Mouse (Mus musculus) retina, embryonic 14.5 days (tissue): ENCODE results near the gene Stat6.

Experiments used
- DNase-seq: peaks from one replicate; pipeline ENCODE4 v3.0.0-alpha.2; 2015; ENCODE audit warnings: low spot score

Gene Stat6

GRCm38 (mm10) chr10:127615034-127615374, 27.8 kb upstream of the Stat6 start:
- no peak for DNase-seq

- DNase-seq: no peak
Observed at GRCm38 (mm10) chr10:127615591-127615990, 27.2 kb upstream of the Stat6 start.

DNA sequence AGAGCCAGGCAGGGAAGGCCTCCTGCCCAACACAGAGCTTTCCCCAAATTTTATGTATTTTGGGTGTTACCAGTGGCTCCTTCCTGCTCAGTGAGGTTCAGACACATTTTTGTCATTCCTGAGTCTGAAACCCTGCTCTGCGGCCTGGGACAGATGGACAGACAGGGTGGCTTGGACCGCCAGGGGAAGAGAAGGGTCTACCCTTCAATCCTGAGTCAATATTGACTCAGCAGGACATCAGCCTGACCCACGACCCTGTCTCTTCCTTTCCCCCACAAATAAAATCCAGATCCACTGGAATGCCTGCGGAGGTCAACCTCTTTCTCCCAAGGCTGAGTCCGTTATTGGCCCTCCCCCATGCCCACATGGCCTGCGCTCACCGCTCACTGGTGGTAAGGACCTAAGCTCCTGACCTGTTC, 26.5 kb upstream of the Stat6 start:
- DNase-seq: no peak

DNA sequence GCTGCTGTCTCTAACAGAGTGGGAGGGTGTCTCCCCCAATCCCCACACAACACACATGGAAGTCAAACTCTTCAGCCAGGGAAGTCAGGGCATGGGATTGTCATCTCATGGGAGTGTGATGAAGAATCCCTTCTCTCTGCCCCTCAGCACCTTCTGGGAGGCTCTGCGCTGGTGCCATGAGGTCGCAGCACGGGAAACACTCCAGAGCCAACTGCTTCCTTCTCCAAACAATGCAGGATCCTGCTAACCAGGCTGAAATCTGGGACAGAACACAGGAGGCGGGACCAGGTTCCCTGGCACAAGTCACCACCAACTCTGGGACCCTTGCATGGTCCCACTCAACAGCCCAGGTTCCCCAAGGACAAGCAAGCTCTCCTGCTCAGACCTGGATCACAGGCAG, 25.5 kb upstream of the Stat6 start:
- no peak for DNase-seq

- no peak for DNase-seq
Observed at GRCm38 (mm10) chr10:127618173-127618572, 24.6 kb upstream of the Stat6 start.

DNA sequence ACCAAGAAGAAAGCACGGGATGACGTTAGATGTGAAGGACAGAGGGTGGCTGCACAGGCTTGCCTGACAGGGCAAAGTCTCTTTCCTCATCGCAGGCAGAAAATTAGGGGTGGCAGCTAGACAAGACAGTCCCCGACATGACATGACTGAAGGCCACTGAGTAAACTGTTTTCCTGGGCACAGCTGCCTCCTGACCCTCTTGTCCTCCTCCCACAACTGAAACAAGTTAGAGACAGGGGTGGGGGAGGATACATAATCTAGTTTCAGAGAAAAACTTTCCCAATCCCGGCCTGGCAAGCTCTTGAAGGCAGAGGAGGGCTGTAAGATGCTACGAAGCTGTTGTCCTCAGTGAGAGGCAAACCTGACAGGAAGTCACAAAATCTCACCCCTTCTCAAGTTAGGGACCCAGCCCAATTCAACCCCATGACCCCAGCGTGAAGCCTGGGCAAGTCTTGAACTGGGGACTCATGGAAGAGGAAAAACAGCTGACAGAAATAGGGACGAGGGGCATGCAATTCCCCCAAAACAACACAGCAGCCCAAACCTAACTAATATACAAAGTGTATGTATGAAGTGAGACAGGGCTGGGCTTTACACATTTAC, 23.6 kb upstream of the Stat6 start:
- DNase-seq: no peak

DNA sequence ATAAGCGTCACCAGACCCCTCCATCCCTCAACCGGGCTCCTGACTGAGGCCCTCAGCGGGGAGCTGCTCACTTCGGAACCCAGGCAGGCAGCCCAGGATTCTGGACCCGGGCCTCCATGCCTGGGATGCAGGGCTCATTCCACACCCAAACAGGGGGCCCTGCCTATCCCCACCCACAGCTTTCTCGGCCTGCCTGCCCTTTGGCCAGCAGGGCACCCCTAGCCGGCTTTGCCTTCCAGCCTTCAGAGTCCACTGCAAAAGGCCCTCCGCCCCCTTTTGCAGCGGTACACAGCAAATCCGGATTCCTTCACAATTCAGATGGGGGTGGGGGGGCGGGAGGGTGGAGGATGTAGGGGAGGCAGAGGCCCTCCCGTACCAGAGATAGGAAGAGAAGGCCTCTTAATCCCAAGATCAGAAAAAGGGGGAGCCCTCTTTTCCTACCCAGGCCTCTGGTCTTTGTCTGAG, 22.8 kb upstream of the Stat6 start:
- peak; percentile 57 for DNase-seq

DNA sequence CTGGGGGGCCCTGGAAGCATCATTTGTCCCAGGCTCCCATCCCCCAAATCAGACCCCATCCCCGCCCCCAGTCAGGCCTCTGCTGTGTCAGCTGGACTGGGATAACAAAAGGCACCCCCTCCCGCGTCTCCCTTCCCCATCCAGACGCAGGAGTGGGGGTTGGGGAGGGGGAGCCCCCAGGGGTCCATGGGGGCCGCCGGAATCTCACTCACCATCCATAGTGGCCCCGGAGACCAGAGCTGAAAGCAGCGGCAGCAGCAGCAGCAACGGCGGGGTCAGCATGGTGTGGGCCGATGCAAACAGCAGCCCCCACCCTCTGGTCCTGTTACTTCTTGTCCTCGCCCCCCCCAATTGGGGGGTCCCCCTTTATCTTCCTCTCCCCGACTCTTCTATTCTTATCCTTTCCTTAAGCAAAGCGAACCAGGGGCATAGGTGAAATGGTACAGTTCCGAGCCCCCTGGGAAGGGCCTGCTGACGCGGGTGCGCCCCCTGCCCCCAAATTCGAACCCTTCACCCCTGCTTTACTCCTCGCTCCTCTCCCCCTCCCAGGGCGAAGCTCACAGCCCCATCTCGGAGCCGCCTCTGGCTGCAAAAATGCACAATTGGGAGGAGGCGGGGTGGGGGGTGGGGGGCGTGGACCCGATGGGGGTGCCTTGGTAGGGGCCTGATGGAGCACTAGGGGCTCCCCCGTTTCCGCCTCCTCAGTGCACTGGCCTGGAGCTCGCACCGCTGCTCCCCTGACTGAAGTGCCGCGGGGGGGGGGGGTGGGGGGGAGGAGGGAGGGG, 22.2 kb upstream of the Stat6 start, which contains the start of gene Lrp1:
Lrp1 (minus strand) TSS at position 743 of the 785 bp plus-strand sequence.
- DNase-seq: peak; percentile 63

DNA sequence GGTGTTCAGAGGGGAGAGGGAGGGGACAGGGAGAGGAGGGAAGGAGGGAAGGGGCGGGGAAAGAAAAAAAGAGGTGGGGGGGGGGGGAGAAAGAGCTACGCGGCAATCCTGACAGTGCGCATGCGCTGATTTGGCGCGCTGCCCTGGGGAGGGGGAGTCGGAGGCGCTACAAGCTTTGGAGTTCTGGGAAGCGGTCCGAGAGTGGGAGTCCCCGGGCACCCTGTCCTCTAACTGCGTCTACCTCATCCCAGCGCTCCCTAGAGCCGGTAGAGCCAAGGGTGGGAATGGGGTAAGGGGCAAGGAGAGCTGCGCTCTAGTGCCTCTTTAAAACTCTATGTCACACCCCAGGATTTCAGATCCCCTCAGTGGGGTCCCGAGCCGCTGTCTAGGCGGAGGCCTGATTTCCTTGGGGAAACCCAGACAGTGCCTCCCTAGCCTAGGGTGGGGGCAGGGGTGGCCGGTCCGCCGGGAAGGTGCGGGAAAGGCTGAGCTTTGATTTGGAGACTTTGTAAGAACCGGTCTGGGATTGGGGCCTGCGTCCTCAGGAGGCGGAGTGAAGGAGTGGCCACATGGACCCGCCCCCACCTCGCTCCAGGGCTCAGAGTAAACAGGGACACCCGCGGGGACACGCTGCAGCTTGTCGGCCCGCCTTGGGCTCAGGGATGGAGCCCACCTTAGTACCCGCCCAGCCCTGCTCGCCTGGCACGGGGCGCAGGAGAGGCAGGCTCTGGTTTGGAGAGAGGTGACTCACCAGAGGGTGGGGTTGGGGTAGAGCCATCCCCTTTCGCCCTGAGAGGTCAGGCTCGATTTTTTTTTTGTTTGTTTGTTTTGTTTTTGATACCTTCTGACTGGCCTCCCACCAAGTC, 21.4 kb upstream of the Stat6 start:
- peak; percentile 92 for DNase-seq

DNA sequence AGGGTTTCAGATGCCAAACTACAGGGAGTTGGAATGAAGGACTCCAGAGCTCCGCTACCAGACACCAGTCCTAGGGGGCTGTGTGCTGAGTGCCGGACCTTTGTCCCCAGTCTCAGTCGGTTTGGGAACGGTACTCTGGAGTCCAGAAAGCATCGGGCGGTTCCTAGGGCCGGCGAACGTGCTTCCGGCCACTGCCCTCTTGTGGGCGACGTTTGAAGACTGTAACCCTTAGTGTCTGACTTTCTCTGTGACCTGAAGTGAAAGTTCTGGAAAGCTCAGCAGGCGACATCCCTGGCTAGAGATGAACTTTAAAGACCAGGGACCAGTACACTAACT, 20.8 kb upstream of the Stat6 start:
- peak; percentile 76 for DNase-seq

- no peak for DNase-seq
Observed at GRCm38 (mm10) chr10:127622661-127623060, 20.1 kb upstream of the Stat6 start.

GRCm38 (mm10) chr10:127623439-127624216, 19.2 kb upstream of the Stat6 start:
- DNase-seq: no peak

DNA sequence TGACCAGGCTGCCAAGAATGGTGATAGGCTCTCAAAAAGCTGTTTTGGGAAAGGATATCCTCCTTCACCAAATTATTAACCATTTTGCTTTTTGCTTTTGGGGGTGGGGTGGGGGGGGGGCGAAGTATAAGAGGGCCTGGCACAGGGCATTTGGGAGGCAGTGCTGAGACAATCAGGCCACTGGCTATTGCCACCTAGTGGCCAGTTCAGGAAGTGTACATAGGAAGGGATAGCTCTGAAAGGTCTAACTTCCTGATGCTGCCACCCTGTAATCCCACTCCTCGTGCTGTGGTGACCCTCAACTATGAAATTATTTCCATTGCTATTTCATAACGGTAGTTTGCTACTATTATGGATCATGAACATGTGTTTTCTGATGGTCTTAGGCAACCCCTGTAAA, 16.4 kb upstream of the Stat6 start:
- DNase-seq: peak; percentile 54

GRCm38 (mm10) chr10:127631261-127632214, 11.2 kb upstream of the Stat6 start:
- no peak for DNase-seq

DNA sequence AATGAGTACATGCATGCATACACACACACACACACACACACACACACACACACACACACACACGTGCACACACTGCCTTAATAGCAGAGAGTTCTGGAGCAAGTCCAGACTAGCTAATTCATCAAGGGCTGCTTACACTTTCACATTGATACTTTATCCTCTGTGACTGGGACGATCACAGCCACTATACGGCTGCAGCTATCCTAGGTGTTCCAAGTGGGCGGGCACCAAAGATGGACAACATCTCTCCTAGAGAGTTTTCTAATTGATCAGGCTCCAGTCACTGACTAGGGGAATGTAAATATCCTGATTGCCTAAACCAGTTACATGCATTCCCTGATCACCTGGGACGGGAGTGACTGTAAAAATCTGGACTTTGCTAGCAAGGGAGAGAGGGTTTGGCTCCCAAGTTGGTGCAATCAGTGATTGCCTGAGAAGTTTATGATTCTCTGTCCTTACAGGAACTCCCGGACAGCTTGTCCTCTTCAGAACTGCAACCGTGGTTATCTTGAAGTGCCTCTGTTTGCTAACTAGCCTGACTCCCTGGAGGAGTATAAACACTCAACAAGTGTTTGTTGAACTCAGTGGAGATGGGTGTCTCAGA, 10.0 kb upstream of the Stat6 start:
- no peak for DNase-seq

DNA sequence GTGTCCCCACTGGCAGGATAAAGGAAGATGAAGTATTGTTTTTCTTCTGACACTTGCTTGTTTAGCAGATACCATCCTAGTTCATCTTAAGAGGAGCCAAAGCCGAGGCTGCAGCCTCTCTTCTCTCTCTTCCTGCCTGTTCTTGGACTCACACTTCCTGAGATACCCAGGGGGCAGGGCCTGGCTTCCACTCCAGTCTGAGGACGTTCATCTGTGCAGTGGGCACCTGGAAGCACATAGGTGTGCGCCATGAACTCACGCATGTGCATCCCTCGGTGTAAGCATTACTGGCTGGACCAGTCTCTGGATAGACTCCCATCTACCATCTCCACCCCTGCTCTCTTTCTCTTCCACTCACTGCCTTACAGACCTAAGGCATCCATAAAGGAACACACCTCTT, 2.4 kb upstream of the Stat6 start:
- no peak for DNase-seq

- DNase-seq: peak; percentile 95
Observed at GRCm38 (mm10) chr10:127641861-127642771, 670 bp upstream of the Stat6 start.

- peak; percentile 75 for DNase-seq
Observed at GRCm38 (mm10) chr10:127643553-127644238, 910 bp downstream of the Stat6 start.

- DNase-seq: no peak
Observed at GRCm38 (mm10) chr10:127645791-127646190, 3.0 kb downstream of the Stat6 start.
